Mouse (Mus musculus): ENCODE results near the gene Ganab.

GRCm38 (mm10) chr19:8852236-8852928, 45.5 kb upstream of the Ganab start:
- TF ChIP-seq GATA1 (IDR thresholded peaks at IDR 0.05; ENCODE audit: borderline replicate concordance, low read length): no peak
- no peak for TF ChIP-seq FLI1 (IDR thresholded peaks at IDR 0.05; ENCODE audit: low read length)
